7 mouse cellular contexts compared by ENCODE assay signal in genomic region chr1:60960451-60960850, GRCm38 (mm10). TPM values are rescaled to one million over a fixed set of nuclear protein-coding genes. Genes with fewer than 3 reads are reported as not detected.
A peak's percentile ranks its signal among the peaks of the same experiment; 100 is the strongest.
DNase-seq lines count a peak whose midpoint lies in the region; ATAC-seq lines count a peak whose summit lies in the region.

No protein-coding gene starts in this region.

- ATAC-seq in kidney, embryonic 16.5 days (ENCODE audit: low FRiP score, low TSS enrichment) = 0 out of 2 replicates have a peak, but pooled peaks have one; percentile 51
- no peak for ATAC-seq in hindbrain, embryonic 16.5 days

- H3K9me3 ChIP-seq in kidney, embryonic 16.5 days (ENCODE audit: low read length) = no peaks in the 10 kb centered on the region
- no peaks in the 10 kb centered on the region for H3K9me3 ChIP-seq in hindbrain, embryonic 16.5 days (ENCODE audit: control insufficient read depth, low read length)

- 53% methylated on average over 11 of the region's 11 CpGs for WGBS in kidney, embryonic 16.5 days
- WGBS in hindbrain, embryonic 16.5 days = 81% methylated on average over 11 of the region's 11 CpGs

- 0 out of 2 replicates have a peak, but pooled peaks cover 4% of the 10 kb centered on the region for H3K4me1 ChIP-seq in kidney, embryonic 16.5 days (ENCODE audit: insufficient read depth, low read length)
- H3K4me1 ChIP-seq in hindbrain, embryonic 16.5 days (ENCODE audit: control insufficient read depth, insufficient read depth, low read depth, low read length) = no peaks in the 10 kb centered on the region

- H3K27ac ChIP-seq in kidney, embryonic 16.5 days (ENCODE audit: low read length) = no peak overlapping the region
- H3K27ac ChIP-seq in hindbrain, embryonic 16.5 days (ENCODE audit: low read depth, low read length) = no peak overlapping the region

- no peaks in the 10 kb centered on the region for H3K36me3 ChIP-seq in kidney, embryonic 16.5 days (ENCODE audit: insufficient read depth, low read length)
- H3K36me3 ChIP-seq in hindbrain, embryonic 16.5 days (ENCODE audit: control insufficient read depth, insufficient read depth, low read length) = no peaks in the 10 kb centered on the region

- no peak overlapping the region for H3K9ac ChIP-seq in kidney, embryonic 16.5 days (replicated peaks; ENCODE audit: low read length)
- no peak overlapping the region for H3K9ac ChIP-seq in hindbrain, embryonic 16.5 days (ENCODE audit: low read depth, low read length)

- H3K4me3 ChIP-seq in kidney, embryonic 16.5 days (ENCODE audit: low read length) = no peak overlapping the region
- no peak overlapping the region for H3K4me3 ChIP-seq in hindbrain, embryonic 16.5 days (ENCODE audit: low read length)

- H3K27me3 ChIP-seq in kidney, embryonic 16.5 days (ENCODE audit: insufficient read depth, low read length) = no peaks in the 10 kb centered on the region
- no peaks in the 10 kb centered on the region for H3K27me3 ChIP-seq in hindbrain, embryonic 16.5 days (replicated peaks; ENCODE audit: control insufficient read depth, insufficient read depth, low read length)

- peak; percentile 8 to 24 for DNase-seq in adrenal gland, postnatal 36 days
- DNase-seq in heart, adult 8-10 months (ENCODE audit: low spot score) = peak; percentile 77
- DNase-seq in lung, postnatal 25 days (ENCODE audit: low spot score) = peak; percentile 57
- no peak for DNase-seq in retina, embryonic 14.5 days (ENCODE audit: low spot score)
- no peak for DNase-seq in right cerebral cortex, postnatal 25 days

- 0 out of 2 replicates have a peak overlapping the region, but pooled peaks have one; percentile 15 for H3K4me2 ChIP-seq in kidney, embryonic 16.5 days (replicated peaks; ENCODE audit: low read depth, low read length)
- no peak overlapping the region for H3K4me2 ChIP-seq in hindbrain, embryonic 16.5 days (ENCODE audit: low read length)

RNA-seq across cellular contexts. Expression of gene Icos, which starts 17.3 kb away (rescaled TPM):
- not detected for total RNA-seq in adrenal gland, postnatal 36 days (2021)
- under 1 TPM in 3 of 4 experiments, not detected in 1; 0.27 to 0.28 (median 0.28) TPM for total RNA-seq in heart, adult 8-10 months (2022)
- 0.07 and 0.36 TPM in 2 replicates for polyA plus RNA-seq in kidney, embryonic 16.5 days (2015; fragmentation: Nextera tagmentation; extraction: Ambion mirVana)
- polyA plus RNA-seq in hindbrain, embryonic 16.5 days (2015; fragmentation: Nextera tagmentation; extraction: Ambion mirVana) = 0.05 and 0.14 TPM in 2 replicates

Comparison
In these comparisons a context has a peak if more than half of its experiments do, and no peak if none do; other contexts are left out.
1. DNase-seq: peak in adrenal gland, postnatal 36 days (2 of 2), heart, adult 8-10 months (single experiment) and lung, postnatal 25 days (single experiment); none in retina, embryonic 14.5 days (single experiment) and right cerebral cortex, postnatal 25 days (single experiment).